Mouse (Mus musculus) erythroblast, embryonic 14.5 days (primary cell): ENCODE measurements around the gene Mrvi1. TPM values are rescaled to one million over a fixed set of nuclear protein-coding genes. Genes with fewer than 3 reads are reported as not detected.

ENCODE experiments used
- H3K27me3 ChIP-seq: 2 replicates; pipeline ENCODE4 v1.6.1; 2012; ENCODE audit warnings: inconsistent platforms; ENCODE audit not compliant: control insufficient read depth
- H3K36me3 ChIP-seq: 2 replicates; pipeline ENCODE4 v1.6.1; 2012; ENCODE audit warnings: mild to moderate bottlenecking, inconsistent platforms; ENCODE audit not compliant: control insufficient read depth
- H3K4me1 ChIP-seq: 2 replicates; pipeline ENCODE4 v1.6.1; 2012; ENCODE audit warnings: inconsistent platforms; ENCODE audit not compliant: control insufficient read depth
- H3K4me3 ChIP-seq: replicated peaks from 2 replicates; pipeline ENCODE3; 2012; ENCODE audit warnings: moderate library complexity, mild to moderate bottlenecking, inconsistent platforms
- H3K9me3 ChIP-seq: 2 replicates; pipeline ENCODE4 v1.6.1; 2012; ENCODE audit warnings: low read length, inconsistent platforms, mixed read lengths; ENCODE audit not compliant: control insufficient read depth
- GATA1 ChIP-seq: IDR thresholded peaks from 2 replicates; pipeline ENCODE4 v1.6.1; 2012; ENCODE audit warnings: low read length, inconsistent platforms, mixed read lengths
- TAL1 ChIP-seq: IDR thresholded peaks from 3 replicates; pipeline ENCODE4 v1.6.1; 2012; ENCODE audit warnings: low read length, inconsistent platforms, mixed read lengths
- polyA plus RNA-seq: library from polyadenylated mRNA; stranded (reverse); fragments of >175 nt; gene quantifications from 2 replicates; pipeline ENCODE4 v1.2.3, GENCODE M21; 2012

Gene Mrvi1
- polyA plus RNA-seq, 1 experiment = 0.12 TPM

GRCm38 (mm10) chr7:110948579-110948978, 33.7 kb downstream of the Mrvi1 start:
- Histone ChIP-seq H3K4me3 (no peak overlapping the region), H3K4me1 (no peaks in the 10 kb centered on the region; the same call in 1 of the 2 replicates), H3K9me3 (no peaks in the 10 kb centered on the region), H3K27me3 (no peaks in the 10 kb centered on the region; the same call in 1 of the 2 replicates), H3K36me3 (no peaks in the 10 kb centered on the region)
- TF ChIP-seq TAL1 = no peak
- TF ChIP-seq GATA1 = no peak

GRCm38 (mm10) chr7:110947616-110948015, 34.6 kb downstream of the Mrvi1 start:
- H3K4me1 ChIP-seq = no peaks in the 10 kb centered on the region; the same call in 1 of the 2 replicates
- no peaks in the 10 kb centered on the region for H3K9me3 ChIP-seq
- H3K36me3 ChIP-seq = no peaks in the 10 kb centered on the region
- no peak overlapping the region for H3K4me3 ChIP-seq
- no peaks in the 10 kb centered on the region; the same call in 1 of the 2 replicates for H3K27me3 ChIP-seq
- TF ChIP-seq GATA1 (no peak), TAL1 (no peak)

- no peaks in the 10 kb centered on the region for H3K36me3 ChIP-seq
- H3K4me1 ChIP-seq = peaks cover 7% of the 10 kb centered on the region
- no peaks in the 10 kb centered on the region for H3K9me3 ChIP-seq
- no peak for TF ChIP-seq GATA1
- TF ChIP-seq TAL1 = no peak
- no peak overlapping the region for H3K4me3 ChIP-seq
- no peaks in the 10 kb centered on the region for H3K27me3 ChIP-seq
Observed at GRCm38 (mm10) chr7:110946731-110947130, 35.5 kb downstream of the Mrvi1 start.

- Histone ChIP-seq H3K9me3 (no peaks in the 10 kb centered on the region), H3K4me1 (peaks cover 23% of the 10 kb centered on the region), H3K4me3 (no peak overlapping the region), H3K36me3 (no peaks in the 10 kb centered on the region), H3K27me3 (no peaks in the 10 kb centered on the region)
- TF ChIP-seq TAL1 (no peak), GATA1 (no peak)
Observed at GRCm38 (mm10) chr7:110944321-110944720, 37.9 kb downstream of the Mrvi1 start.

- Histone ChIP-seq H3K4me3 (no peak overlapping the region), H3K27me3 (no peaks in the 10 kb centered on the region), H3K9me3 (no peaks in the 10 kb centered on the region), H3K4me1 (peaks cover 23% of the 10 kb centered on the region), H3K36me3 (no peaks in the 10 kb centered on the region)
- no peak for TF ChIP-seq TAL1
- TF ChIP-seq GATA1 = no peak
Observed at GRCm38 (mm10) chr7:110941701-110942530, 40.3 kb downstream of the Mrvi1 start.

- no peaks in the 10 kb centered on the region for H3K36me3 ChIP-seq
Observed at GRCm38 (mm10) chr7:110941116-110941521, 41.1 kb downstream of the Mrvi1 start.

GRCm38 (mm10) chr7:110935815-110936762, 46.2 kb downstream of the Mrvi1 start:
- Histone ChIP-seq H3K36me3 (no peaks in the 10 kb centered on the region), H3K27me3 (no peaks in the 10 kb centered on the region), H3K9me3 (no peaks in the 10 kb centered on the region), H3K4me3 (no peak overlapping the region), H3K4me1 (peaks cover 15% of the 10 kb centered on the region)
- TF ChIP-seq TAL1 (no peak), GATA1 (no peak)

More at GRCm38 (mm10) chr7:110941116-110941521, 41.1 kb downstream of the Mrvi1 start:
- H3K4me3 ChIP-seq = no peak overlapping the region
- H3K27me3 ChIP-seq = no peaks in the 10 kb centered on the region
- no peak for TF ChIP-seq TAL1
- TF ChIP-seq GATA1 = no peak
- peaks cover 23% of the 10 kb centered on the region for H3K4me1 ChIP-seq
- no peaks in the 10 kb centered on the region for H3K9me3 ChIP-seq

GRCm38 (mm10) chr7:110933999-110934398, 48.3 kb downstream of the Mrvi1 start:
- no peaks in the 10 kb centered on the region for H3K9me3 ChIP-seq
- peaks cover 23% of the 10 kb centered on the region for H3K4me1 ChIP-seq
- no peak for TF ChIP-seq TAL1
- no peaks in the 10 kb centered on the region for H3K27me3 ChIP-seq
- no peak overlapping the region for H3K4me3 ChIP-seq
- H3K36me3 ChIP-seq = no peaks in the 10 kb centered on the region; the same call in 1 of the 2 replicates

GRCm38 (mm10) chr7:110933329-110933728, 48.9 kb downstream of the Mrvi1 start:
- H3K36me3 ChIP-seq = no peaks in the 10 kb centered on the region; the same call in 1 of the 2 replicates
- no peaks in the 10 kb centered on the region for H3K9me3 ChIP-seq
- no peak overlapping the region for H3K4me3 ChIP-seq
- H3K27me3 ChIP-seq = no peaks in the 10 kb centered on the region
- peaks cover 23% of the 10 kb centered on the region for H3K4me1 ChIP-seq
- TF ChIP-seq GATA1 (no peak), TAL1 (no peak)
